Mouse (Mus musculus): ENCODE results near the gene Pip4k2a. TPM values are rescaled to one million over a fixed set of nuclear protein-coding genes. Genes with fewer than 3 reads are reported as not detected.

Pip4k2a gene
- polyA plus RNA-seq, 1 experiment from 2014 or later: 7.5 TPM

- no peaks in the 10 kb centered on the region for H3K36me3 ChIP-seq (replicated peaks)
- H3K27me3 ChIP-seq (ENCODE audit: poor library complexity, severe bottlenecking): peaks cover 33% of the 10 kb centered on the region
- peak; percentile 66 for DNase-seq (ENCODE audit: extremely low spot score, low spot score)
- under 1% methylated on average over 46 of the region's 46 CpGs for WGBS
- peak overlapping the region; percentile 88 for H3K27ac ChIP-seq
- peak overlapping the region; percentile 81 for H3K4me3 ChIP-seq
- H3K4me1 ChIP-seq: peaks cover 28% of the 10 kb centered on the region
- no peaks in the 10 kb centered on the region for H3K9me3 ChIP-seq
Observed at GRCm38 (mm10) chr2:18997387-18997971, 447 bp downstream of the Pip4k2a start.

DNA sequence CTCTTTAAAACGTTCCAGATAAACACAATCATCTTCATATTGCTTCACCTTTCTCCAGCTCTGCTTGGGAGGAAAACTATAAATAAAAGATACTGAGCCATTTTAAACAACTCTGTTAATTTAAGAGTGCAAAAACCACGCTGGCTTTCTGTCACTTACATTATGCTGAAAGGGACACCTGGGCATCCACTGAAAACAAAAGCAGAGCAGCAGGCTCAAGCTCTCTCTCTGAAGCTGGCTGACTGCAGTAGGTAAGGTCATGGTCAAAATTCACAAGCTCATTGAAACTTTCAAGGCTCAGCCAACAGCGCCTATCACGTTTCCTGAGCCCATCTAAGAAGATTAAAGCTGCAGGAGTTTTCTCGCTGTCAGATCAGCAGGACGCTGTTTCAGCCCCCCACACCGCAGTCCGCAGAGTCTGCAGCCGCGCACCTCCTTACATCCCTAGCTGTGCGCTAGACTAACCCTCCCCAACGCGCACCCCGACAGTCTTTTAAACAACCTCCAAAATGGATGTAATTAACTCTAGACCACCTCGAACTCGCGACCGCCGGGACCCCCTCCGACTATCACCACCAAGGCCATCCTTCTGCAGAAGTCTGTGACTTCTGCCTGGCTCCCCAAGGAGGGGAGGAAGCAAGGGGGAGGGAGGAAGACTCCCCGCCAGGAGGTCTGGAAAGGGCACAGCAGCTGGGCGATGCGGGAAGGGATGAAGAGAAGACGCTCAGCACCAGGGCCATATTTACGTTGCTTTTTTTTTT, 1.3 kb downstream of the Pip4k2a start:
- no peaks in the 10 kb centered on the region for H3K36me3 ChIP-seq (replicated peaks)
- peaks cover 33% of the 10 kb centered on the region for H3K27me3 ChIP-seq (ENCODE audit: poor library complexity, severe bottlenecking)
- peak overlapping the region; percentile 81 for H3K4me3 ChIP-seq
- peaks cover 2% of the 10 kb centered on the region; the same call in 1 of the 2 replicates for H3K9me3 ChIP-seq
- H3K27ac ChIP-seq: peak overlapping the region; percentile 88; the same call in 1 of the 2 replicates
- H3K4me1 ChIP-seq: peaks cover 28% of the 10 kb centered on the region
- peak; percentile 46 for DNase-seq (ENCODE audit: extremely low spot score, low spot score)
- under 1% methylated on average over 25 of the region's 25 CpGs for WGBS

GRCm38 (mm10) chr2:18992512-18993510, 5.1 kb downstream of the Pip4k2a start:
- DNase-seq (ENCODE audit: extremely low spot score, low spot score): no peak
- H3K4me3 ChIP-seq: no peak overlapping the region
- H3K27me3 ChIP-seq (ENCODE audit: poor library complexity, severe bottlenecking): peaks cover 16% of the 10 kb centered on the region
- no peaks in the 10 kb centered on the region for H3K36me3 ChIP-seq (replicated peaks)
- no peak overlapping the region for H3K27ac ChIP-seq
- 88% methylated on average over 7 of the region's 7 CpGs for whole genome bisulfite sequencing
- H3K4me1 ChIP-seq: peaks cover 15% of the 10 kb centered on the region
- peaks cover 6% of the 10 kb centered on the region; the same call in 1 of the 2 replicates for H3K9me3 ChIP-seq

GRCm38 (mm10) chr2:18988885-18989284, 9.0 kb downstream of the Pip4k2a start:
- Histone ChIP-seq H3K9me3 (peaks cover 6% of the 10 kb centered on the region; the same call in 1 of the 2 replicates), H3K27me3 (ENCODE audit: poor library complexity, severe bottlenecking) (no peaks in the 10 kb centered on the region), H3K27ac (no peak overlapping the region), H3K4me1 (no peaks in the 10 kb centered on the region; the same call in 1 of the 2 replicates), H3K4me3 (no peak overlapping the region), H3K36me3 (replicated peaks) (no peaks in the 10 kb centered on the region)
- 94% methylated on average over 3 of the region's 3 CpGs for WGBS
- DNase-seq (ENCODE audit: extremely low spot score, low spot score): no peak

DNA sequence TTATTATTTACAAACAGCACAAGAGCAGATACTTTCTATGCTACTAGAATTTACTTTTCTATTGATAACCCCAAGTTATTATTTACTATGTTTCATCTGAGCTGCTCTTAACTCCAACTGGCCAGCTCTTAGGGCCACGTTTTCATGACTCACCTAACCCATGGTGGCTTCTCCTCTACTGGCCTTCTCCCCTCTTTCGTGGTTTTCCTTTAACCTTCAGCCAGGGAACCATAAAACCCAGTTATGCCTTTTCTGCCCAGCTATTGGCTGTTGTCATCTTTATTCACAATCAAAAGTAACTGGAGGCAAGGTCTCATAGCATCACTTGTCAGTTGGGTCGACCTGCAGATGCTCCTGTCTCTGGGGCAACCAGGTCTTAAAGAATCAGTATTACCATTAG, 12.4 kb downstream of the Pip4k2a start:
- H3K9me3 ChIP-seq: no peaks in the 10 kb centered on the region; the same call in 1 of the 2 replicates
- no peak for DNase-seq (ENCODE audit: extremely low spot score, low spot score)
- no peaks in the 10 kb centered on the region for H3K36me3 ChIP-seq (replicated peaks)
- WGBS: 87% methylated on average over 3 of the region's 3 CpGs
- H3K27ac ChIP-seq: no peak overlapping the region
- no peaks in the 10 kb centered on the region for H3K27me3 ChIP-seq (ENCODE audit: poor library complexity, severe bottlenecking)
- H3K4me3 ChIP-seq: no peak overlapping the region
- no peaks in the 10 kb centered on the region for H3K4me1 ChIP-seq

- Histone ChIP-seq H3K4me1 (no peaks in the 10 kb centered on the region), H3K9me3 (no peaks in the 10 kb centered on the region; the same call in 1 of the 2 replicates), H3K36me3 (replicated peaks) (no peaks in the 10 kb centered on the region), H3K4me3 (no peak overlapping the region), H3K27me3 (ENCODE audit: poor library complexity, severe bottlenecking) (no peaks in the 10 kb centered on the region), H3K27ac (no peak overlapping the region)
- no peak for DNase-seq (ENCODE audit: extremely low spot score, low spot score)
- WGBS: 93% methylated on average over 15 of the region's 15 CpGs
Observed at GRCm38 (mm10) chr2:18984095-18984847, 13.7 kb downstream of the Pip4k2a start.

DNA sequence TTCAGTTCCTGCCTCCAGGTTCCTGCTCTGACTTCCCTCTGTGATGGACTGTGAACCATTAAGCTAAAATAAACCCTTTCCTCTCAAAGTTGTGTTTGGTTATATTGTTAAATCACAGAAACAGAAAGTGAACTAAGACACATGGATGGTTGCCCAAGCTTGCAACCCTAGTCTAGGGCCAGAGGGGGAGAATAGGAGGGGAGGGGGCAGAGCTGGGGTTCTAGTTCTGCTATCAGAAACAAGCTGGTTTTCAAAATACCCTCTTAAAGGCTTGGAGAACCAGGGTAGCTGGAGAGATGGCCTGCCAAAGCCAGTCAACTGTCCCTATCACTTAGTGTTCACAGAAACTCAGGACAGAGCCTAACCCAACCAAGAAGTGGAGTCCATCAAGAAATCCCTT, 14.4 kb downstream of the Pip4k2a start:
- no peaks in the 10 kb centered on the region for H3K36me3 ChIP-seq (replicated peaks)
- DNase-seq (ENCODE audit: extremely low spot score, low spot score): no peak
- no peaks in the 10 kb centered on the region for H3K4me1 ChIP-seq

DNA sequence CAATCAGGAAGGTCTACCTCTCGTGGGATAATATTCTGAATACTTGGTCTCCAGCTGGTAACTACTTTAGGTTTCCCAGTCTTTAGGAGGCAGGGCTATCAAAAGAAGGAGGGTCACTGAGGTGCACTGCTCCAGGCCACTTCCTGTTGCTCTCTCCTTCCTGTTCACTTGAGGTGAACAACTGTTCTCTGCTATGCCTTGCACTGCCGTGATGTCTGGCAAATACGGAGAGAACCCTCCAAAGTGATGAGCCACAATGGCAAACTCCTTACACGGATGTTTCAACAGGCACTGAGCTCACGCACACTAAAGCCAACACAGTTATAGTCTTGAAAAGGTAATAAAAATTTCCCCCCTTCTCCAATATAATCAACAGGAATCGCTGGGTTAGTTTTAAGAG, 15.3 kb downstream of the Pip4k2a start:
- no peaks in the 10 kb centered on the region for H3K36me3 ChIP-seq (replicated peaks)
- 84% methylated on average over 6 of the region's 6 CpGs for WGBS

More for the DNA sequence above, 14.4 kb downstream of the Pip4k2a start:
- H3K27ac ChIP-seq: no peak overlapping the region
- no peaks in the 10 kb centered on the region for H3K27me3 ChIP-seq (ENCODE audit: poor library complexity, severe bottlenecking)
- H3K4me3 ChIP-seq: no peak overlapping the region
- H3K9me3 ChIP-seq: no peaks in the 10 kb centered on the region

GRCm38 (mm10) chr2:18979675-18980074, 18.3 kb downstream of the Pip4k2a start:
- no peaks in the 10 kb centered on the region for H3K9me3 ChIP-seq
- H3K36me3 ChIP-seq (replicated peaks): no peaks in the 10 kb centered on the region
- peaks cover 7% of the 10 kb centered on the region for H3K4me1 ChIP-seq
- WGBS: 92% methylated on average over 7 of the region's 7 CpGs
- no peak for DNase-seq (ENCODE audit: extremely low spot score, low spot score)
- no peaks in the 10 kb centered on the region for H3K27me3 ChIP-seq (ENCODE audit: poor library complexity, severe bottlenecking)
- H3K27ac ChIP-seq: no peak overlapping the region
- no peak overlapping the region for H3K4me3 ChIP-seq

More for the DNA sequence above, 15.3 kb downstream of the Pip4k2a start:
- Histone ChIP-seq H3K27me3 (ENCODE audit: poor library complexity, severe bottlenecking) (no peaks in the 10 kb centered on the region), H3K9me3 (no peaks in the 10 kb centered on the region), H3K27ac (no peak overlapping the region), H3K4me1 (no peaks in the 10 kb centered on the region), H3K4me3 (no peak overlapping the region)
- DNase-seq (ENCODE audit: extremely low spot score, low spot score): no peak

GRCm38 (mm10) chr2:18979046-18979445, 18.9 kb downstream of the Pip4k2a start:
- DNase-seq (ENCODE audit: extremely low spot score, low spot score): no peak
- Histone ChIP-seq H3K4me1 (peaks cover 7% of the 10 kb centered on the region), H3K4me3 (no peak overlapping the region), H3K27me3 (ENCODE audit: poor library complexity, severe bottlenecking) (no peaks in the 10 kb centered on the region), H3K27ac (no peak overlapping the region), H3K9me3 (no peaks in the 10 kb centered on the region), H3K36me3 (replicated peaks) (no peaks in the 10 kb centered on the region)
- 89% methylated on average over 4 of the region's 4 CpGs for WGBS

DNA sequence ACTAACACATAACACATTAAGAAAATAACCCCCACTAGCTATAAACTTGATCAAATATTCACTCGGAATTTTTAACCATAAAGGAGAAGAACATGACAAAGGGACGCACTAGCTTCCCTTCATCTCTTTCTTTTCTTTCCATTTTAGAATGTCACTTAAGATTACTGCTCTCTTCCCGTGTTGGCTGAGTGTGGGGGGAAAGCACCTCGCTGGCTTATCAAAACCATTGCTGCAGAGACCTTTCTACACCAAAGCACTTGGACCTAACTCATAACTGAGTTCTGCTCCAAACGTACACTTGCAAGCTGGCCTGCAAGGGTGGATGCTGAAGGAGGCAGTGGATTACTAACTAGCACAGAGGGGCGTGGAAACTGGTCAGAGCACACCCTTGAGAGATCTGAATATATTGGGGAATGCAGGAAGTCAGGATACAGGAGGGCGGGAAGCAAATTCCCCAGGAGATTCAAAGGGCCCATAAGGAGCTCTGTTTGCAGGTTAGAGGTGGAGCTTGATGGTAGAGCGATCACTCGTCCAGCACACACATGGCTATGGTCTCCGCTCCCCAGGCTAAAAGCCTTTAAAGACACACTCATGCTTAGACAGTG, 20.6 kb downstream of the Pip4k2a start:
- DNase-seq (ENCODE audit: extremely low spot score, low spot score): no peak
- Histone ChIP-seq H3K9me3 (peaks cover 13% of the 10 kb centered on the region), H3K27ac (no peak overlapping the region), H3K4me3 (no peak overlapping the region), H3K4me1 (peaks cover 7% of the 10 kb centered on the region), H3K36me3 (replicated peaks) (peaks cover 4% of the 10 kb centered on the region; the same call in 1 of the 2 replicates), H3K27me3 (ENCODE audit: poor library complexity, severe bottlenecking) (no peaks in the 10 kb centered on the region)
- WGBS: 88% methylated on average over 10 of the region's 10 CpGs
